Mouse (Mus musculus): ENCODE measurements around the gene Slc38a3. TPM values are rescaled to one million over a fixed set of nuclear protein-coding genes. Genes with fewer than 3 reads are reported as not detected.

Gene Slc38a3
- total RNA-seq, 2 experiments from 2014 or later: 74.7 to 76.2 TPM

GRCm38 (mm10) chr9:107624539-107624938, 44.8 kb downstream of the Slc38a3 start:
- TF ChIP-seq CTCF (IDR thresholded peaks at IDR 0.05): no peak
- no peak for DNase-seq (ENCODE audit: extremely low spot score in 1 of 2, low spot score in 2 of 2)
- Histone ChIP-seq H3K27ac (peak overlapping the region; percentile 56), H3K4me3 (no peak overlapping the region)
- intact Hi-C loops (cut with DNase I): no loop called here

GRCm38 (mm10) chr9:107620954-107621353, 48.4 kb downstream of the Slc38a3 start:
- Histone ChIP-seq H3K4me3 (no peak overlapping the region), H3K27ac (no peak overlapping the region)
- no peak for DNase-seq (ENCODE audit: extremely low spot score in 1 of 2, low spot score in 2 of 2)
- intact Hi-C loops (cut with DNase I): no loop called here
- no peak for TF ChIP-seq CTCF (IDR thresholded peaks at IDR 0.05)

- H3K27ac ChIP-seq: 0 out of 2 replicates have a peak overlapping the region, but pooled peaks have one; percentile 64
- no peak overlapping the region for H3K4me3 ChIP-seq
- TF ChIP-seq CTCF (IDR thresholded peaks at IDR 0.05): no peak
- intact Hi-C loops (cut with DNase I): no loop called here
- DNase-seq (ENCODE audit: extremely low spot score in 1 of 2, low spot score in 2 of 2): no peak
These were observed 49.8 kb downstream of the Slc38a3 start for GRCm38 (mm10) chr9:107619546-107619879.

GRCm38 (mm10) chr9:107618778-107619545, 50.4 kb downstream of the Slc38a3 start:
- intact Hi-C loops (cut with DNase I): no loop called here
- TF ChIP-seq CTCF (IDR thresholded peaks at IDR 0.05): no peak
- DNase-seq (ENCODE audit: extremely low spot score in 1 of 2, low spot score in 2 of 2): no peak
- no peak overlapping the region for H3K4me3 ChIP-seq
- peak overlapping the region; percentile 64 for H3K27ac ChIP-seq

- TF ChIP-seq CTCF (IDR thresholded peaks at IDR 0.05): no peak
- intact Hi-C loops (cut with DNase I): no loop called here
- H3K4me3 ChIP-seq: no peak overlapping the region
- DNase-seq (ENCODE audit: extremely low spot score in 1 of 2, low spot score in 2 of 2): no peak
- peak overlapping the region; percentile 64 for H3K27ac ChIP-seq
These were observed 51.2 kb downstream of the Slc38a3 start for GRCm38 (mm10) chr9:107618098-107618497.

- peak; percentile 27 for TF ChIP-seq CTCF (IDR thresholded peaks at IDR 0.05)
- peak overlapping the region; percentile 18; the same call in 1 of the 2 replicates for H3K27ac ChIP-seq
- no peak for DNase-seq (ENCODE audit: extremely low spot score in 1 of 2, low spot score in 2 of 2)
- H3K4me3 ChIP-seq: no peak overlapping the region
- intact Hi-C loops (cut with DNase I): no loop called here
These were observed 51.9 kb downstream of the Slc38a3 start for GRCm38 (mm10) chr9:107617461-107617860.

- no peak overlapping the region for H3K27ac ChIP-seq
- intact Hi-C loops (cut with DNase I): no loop called here
- DNase-seq (ENCODE audit: extremely low spot score in 1 of 2, low spot score in 2 of 2): no peak
- no peak overlapping the region for H3K4me3 ChIP-seq
- no peak for TF ChIP-seq CTCF (IDR thresholded peaks at IDR 0.05)
These were observed 54.3 kb downstream of the Slc38a3 start for GRCm38 (mm10) chr9:107615035-107615434.

- peak overlapping the region; percentile 51 for H3K4me3 ChIP-seq
- peak overlapping the region; percentile 100 for H3K27ac ChIP-seq
- DNase-seq (ENCODE audit: extremely low spot score in 1 of 2, low spot score in 2 of 2): no peak
- intact Hi-C loops (cut with DNase I): loop anchor here (1.0 kb wide), 2 partner anchors 21 to 26 kb away; partner anchors contain the start of gene Ifrd2
- TF ChIP-seq CTCF (IDR thresholded peaks at IDR 0.05): no peak; the same call in none of the 2 replicates
These were observed 56.3 kb downstream of the Slc38a3 start for GRCm38 (mm10) chr9:107612945-107613569.

- TF ChIP-seq CTCF (IDR thresholded peaks at IDR 0.05): peak; percentile 96
- intact Hi-C loops (cut with DNase I): loop anchor here (1.0 kb wide), 2 partner anchors 22 to 25 kb away; partner anchors contain the start of gene Ifrd2
These were observed 57.0 kb downstream of the Slc38a3 start for GRCm38 (mm10) chr9:107612191-107612944.

GRCm38 (mm10) chr9:107611456-107612190, 57.7 kb downstream of the Slc38a3 start:
- Histone ChIP-seq H3K4me3 (peak overlapping the region; percentile 51; the same call in 1 of the 2 replicates), H3K27ac (peak overlapping the region; percentile 100)
- no peak for DNase-seq (ENCODE audit: extremely low spot score in 1 of 2, low spot score in 2 of 2)
- intact Hi-C loops (cut with DNase I): loop anchor here (1.0 kb wide), 2 partner anchors 23 to 24 kb away; partner anchors contain the start of gene Ifrd2
- TF ChIP-seq CTCF (IDR thresholded peaks at IDR 0.05): no peak

More at GRCm38 (mm10) chr9:107612191-107612944, 57.0 kb downstream of the Slc38a3 start:
- peak; percentile 99 to 100 for DNase-seq (ENCODE audit: extremely low spot score in 1 of 2, low spot score in 2 of 2)
- Histone ChIP-seq H3K27ac (peak overlapping the region; percentile 100), H3K4me3 (peak overlapping the region; percentile 51)

- Histone ChIP-seq H3K4me3 (no peak overlapping the region), H3K27ac (no peak overlapping the region)
- DNase-seq (ENCODE audit: extremely low spot score in 1 of 2, low spot score in 2 of 2): no peak
- intact Hi-C loops (cut with DNase I): no loop called here
- no peak for TF ChIP-seq CTCF (IDR thresholded peaks at IDR 0.05)
These were observed 59.9 kb downstream of the Slc38a3 start for GRCm38 (mm10) chr9:107609433-107609830.
